Mouse (Mus musculus): Measurements from ENCODE around the gene Krt4.

GRCm38 (mm10) chr15:101938600-101939308, 14.2 kb upstream of the Krt4 start:
- no peak for TF ChIP-seq EP300 (IDR thresholded peaks at IDR 0.05)
- no peak for TF ChIP-seq CTCF (IDR thresholded peaks at IDR 0.05)

Data from lung, postnatal 0 days (tissue).